Mouse (Mus musculus): ENCODE measurements around the gene Zfp14.

- TF ChIP-seq ZC3H11A (IDR thresholded peaks at IDR 0.05; ENCODE audit: borderline replicate concordance, low read depth, low read length) (no peak), MAFK (IDR thresholded peaks at IDR 0.05; ENCODE audit: insufficient read depth, low read depth, low read length) (no peak)
Observed at GRCm38 (mm10) chr7:30034331-30034730, 16.8 kb downstream of the Zfp14 start.

Measured in ES-E14 (cell line).